Mouse (Mus musculus) kidney, embryonic 15.5 days (tissue): ENCODE measurements around the gene B230307C23Rik. TPM values are rescaled to one million over a fixed set of nuclear protein-coding genes. Genes with fewer than 3 reads are reported as not detected.
"Not testable (repeated sequence)": the region's sequence is repeated elsewhere in the genome, so short reads cannot be mapped to it uniquely, and the experiment has no call there.

Source experiments
- ATAC-seq: fragments of 200-750 bp; cut with Nextera tagmentation; replicated peaks from 2 replicates; pipeline ENCODE4 v1.8.0; 2017; ENCODE audit warnings: moderate TSS enrichment; ENCODE audit not compliant: low FRiP score
- H3K27ac ChIP-seq: fragments of 300-500 bp; sonication (generic); 2 replicates; pipeline ENCODE4 v1.5.1; 2015; ENCODE audit warnings: mild to moderate bottlenecking, inconsistent platforms
- H3K27me3 ChIP-seq: fragments of 300-500 bp; sonication (generic); 2 replicates; pipeline ENCODE4 v1.6.1; 2015; ENCODE audit warnings: inconsistent platforms
- H3K36me3 ChIP-seq: fragments of 300-500 bp; sonication (generic); 2 replicates; pipeline ENCODE4 v1.6.1; 2015; ENCODE audit warnings: inconsistent platforms
- H3K4me1 ChIP-seq: fragments of 300-500 bp; sonication (generic); 2 replicates; pipeline ENCODE4 v1.6.1; 2015; ENCODE audit warnings: inconsistent platforms
- H3K4me2 ChIP-seq: fragments of 300-500 bp; sonication (generic); 2 replicates; pipeline ENCODE4 v1.6.1; 2015; ENCODE audit warnings: moderate library complexity, mild to moderate bottlenecking, inconsistent platforms
- H3K4me3 ChIP-seq: fragments of 300-500 bp; sonication (generic); replicated peaks from 2 replicates; pipeline ENCODE4 v1.5.1; 2015; ENCODE audit warnings: mild to moderate bottlenecking, inconsistent platforms
- H3K9ac ChIP-seq: fragments of 300-500 bp; sonication (generic); 2 replicates; pipeline ENCODE4 v1.6.1; 2015; ENCODE audit warnings: mild to moderate bottlenecking, inconsistent platforms
- H3K9me3 ChIP-seq: fragments of 300-500 bp; sonication (generic); replicated peaks from 2 replicates; pipeline ENCODE4 v1.6.1; 2016; ENCODE audit warnings: inconsistent platforms
- WGBS: fragments of 180-500 bp; shearing (Covaris S2); methylation state at CpG from one replicate; pipeline ENCODE4 v1.1.7; 2015; ENCODE audit warnings: mixed read lengths; 5-methylcytosine and 5-hydroxymethylcytosine counted together
- polyA plus RNA-seq: library from polyadenylated mRNA; unstranded; fragments of >200 nt; fragmentation: Nextera tagmentation; extraction: Ambion mirVana; gene quantifications from 2 replicates; pipeline ENCODE4 v1.2.1, GENCODE M21; 2015

B230307C23Rik gene
- polyA plus RNA-seq, 1 experiment from 2014 or later = 23.5 TPM

- H3K27me3 ChIP-seq = no peaks in the 10 kb centered on the region
- peak; percentile 99 for ATAC-seq
Observed at GRCm38 (mm10) chr16:97962151-97962948, 34.8 kb upstream of the B230307C23Rik start, which contains the start of the genes C2cd2 and Zbtb21. Gene C2cd2 (minus strand): TSS chr16:97962598. Gene Zbtb21 (minus strand): TSS chr16:97962622.

GRCm38 (mm10) chr16:97963956-97964540 lies 33.1 kb upstream of the B230307C23Rik start:
- 81% methylated on average over 3 of the region's 3 CpGs for WGBS

More at GRCm38 (mm10) chr16:97962151-97962948, 34.8 kb upstream of the B230307C23Rik start, which contains the start of the genes C2cd2 and Zbtb21:
- Histone ChIP-seq H3K9me3 (no peaks in the 10 kb centered on the region), H3K4me2 (peak within 1 kb of the TSS; percentile 78), H3K27ac (peak within 1 kb of the TSS; percentile 99), H3K4me3 (peak within 1 kb of the TSS; percentile 91), H3K9ac (peak within 1 kb of the TSS; percentile 93), H3K4me1 (peaks cover 12% of the 10 kb centered on the region), H3K36me3 (peaks cover 8% of the 10 kb centered on the region; the same call in 1 of the 2 replicates)
- WGBS = under 1% methylated on average over 78 of the region's 78 CpGs

GRCm38 (mm10) chr16:97977277-97977676 lies 19.8 kb upstream of the B230307C23Rik start:
- H3K9me3 ChIP-seq = no peaks in the 10 kb centered on the region
- no peaks in the 10 kb centered on the region for H3K36me3 ChIP-seq
- no peak for ATAC-seq
- no peaks in the 10 kb centered on the region for H3K4me1 ChIP-seq
- 84% methylated on average over 1 of the region's 1 CpGs for WGBS
- H3K27me3 ChIP-seq = no peaks in the 10 kb centered on the region
- H3K4me2 ChIP-seq = no peak overlapping the region
- H3K9ac ChIP-seq = no peak overlapping the region
- H3K4me3 ChIP-seq = no peak overlapping the region
- H3K27ac ChIP-seq = no peak overlapping the region

More at GRCm38 (mm10) chr16:97963956-97964540, 33.1 kb upstream of the B230307C23Rik start:
- no peak overlapping the region for H3K4me3 ChIP-seq
- no peak overlapping the region for H3K4me2 ChIP-seq
- H3K36me3 ChIP-seq = peaks cover 8% of the 10 kb centered on the region; the same call in 1 of the 2 replicates
- peaks cover 8% of the 10 kb centered on the region for H3K4me1 ChIP-seq
- no peaks in the 10 kb centered on the region for H3K27me3 ChIP-seq
- no peak overlapping the region for H3K9ac ChIP-seq
- no peaks in the 10 kb centered on the region for H3K9me3 ChIP-seq
- no peak overlapping the region for H3K27ac ChIP-seq
- no peak for ATAC-seq

- no peaks in the 10 kb centered on the region for H3K36me3 ChIP-seq
- ATAC-seq = no peak
- H3K9ac ChIP-seq = no peak overlapping the region
- no peaks in the 10 kb centered on the region for H3K9me3 ChIP-seq
- H3K27ac ChIP-seq = no peak overlapping the region
- 93% methylated on average over 3 of the region's 3 CpGs for WGBS
- H3K4me2 ChIP-seq = no peak overlapping the region
- no peaks in the 10 kb centered on the region for H3K27me3 ChIP-seq
- no peaks in the 10 kb centered on the region for H3K4me1 ChIP-seq
- no peak overlapping the region for H3K4me3 ChIP-seq
Observed at GRCm38 (mm10) chr16:97977722-97978121, 19.4 kb upstream of the B230307C23Rik start.

- no peaks in the 10 kb centered on the region for H3K4me1 ChIP-seq
- no peak overlapping the region for H3K9ac ChIP-seq
- H3K27ac ChIP-seq = no peak overlapping the region
- 91% methylated on average over 1 of the region's 1 CpGs for WGBS
- H3K27me3 ChIP-seq = no peaks in the 10 kb centered on the region
- no peaks in the 10 kb centered on the region for H3K9me3 ChIP-seq
- H3K4me2 ChIP-seq = no peak overlapping the region
- H3K36me3 ChIP-seq = no peaks in the 10 kb centered on the region
- H3K4me3 ChIP-seq = no peak overlapping the region
- no peak for ATAC-seq
Observed at GRCm38 (mm10) chr16:97981362-97981761, 15.8 kb upstream of the B230307C23Rik start.

- WGBS = 45% methylated on average over 5 of the region's 5 CpGs
- no peaks in the 10 kb centered on the region for H3K27me3 ChIP-seq
- no peak overlapping the region for H3K4me2 ChIP-seq
- ATAC-seq = no peak
- H3K27ac ChIP-seq = no peak overlapping the region
- no peak overlapping the region for H3K4me3 ChIP-seq
- no peak overlapping the region for H3K9ac ChIP-seq
- H3K9me3 ChIP-seq = no peaks in the 10 kb centered on the region
- H3K4me1 ChIP-seq = no peaks in the 10 kb centered on the region
- no peaks in the 10 kb centered on the region for H3K36me3 ChIP-seq
Observed at GRCm38 (mm10) chr16:97984589-97984988, 12.5 kb upstream of the B230307C23Rik start.

GRCm38 (mm10) chr16:97991517-97991916 lies 5.6 kb upstream of the B230307C23Rik start:
- WGBS = 75% methylated on average over 2 of the region's 2 CpGs

GRCm38 (mm10) chr16:97992477-97992876 lies 4.6 kb upstream of the B230307C23Rik start:
- H3K36me3 ChIP-seq, H3K27me3 ChIP-seq, H3K9ac ChIP-seq, H3K4me2 ChIP-seq, H3K27ac ChIP-seq, H3K4me1 ChIP-seq, ATAC-seq, H3K4me3 ChIP-seq, H3K9me3 ChIP-seq: not testable (repeated sequence)
- WGBS = 84% methylated on average over 3 of the region's 3 CpGs

More at GRCm38 (mm10) chr16:97991517-97991916, 5.6 kb upstream of the B230307C23Rik start:
- H3K9me3 ChIP-seq = no peaks in the 10 kb centered on the region
- H3K4me1 ChIP-seq = peaks cover 7% of the 10 kb centered on the region
- H3K4me3 ChIP-seq = no peak overlapping the region
- ATAC-seq = no peak
- no peak overlapping the region for H3K27ac ChIP-seq
- H3K4me2 ChIP-seq = no peak overlapping the region
- no peaks in the 10 kb centered on the region for H3K36me3 ChIP-seq
- no peaks in the 10 kb centered on the region for H3K27me3 ChIP-seq
- H3K9ac ChIP-seq = no peak overlapping the region

- Histone ChIP-seq H3K4me1 (peaks cover 16% of the 10 kb centered on the region), H3K9me3 (peaks cover 9% of the 10 kb centered on the region), H3K9ac (peak overlapping the region; percentile 50), H3K4me2 (peak overlapping the region; percentile 71), H3K27me3 (no peaks in the 10 kb centered on the region), H3K27ac (peak overlapping the region; percentile 95), H3K36me3 (peaks cover 10% of the 10 kb centered on the region; the same call in 1 of the 2 replicates), H3K4me3 (peak overlapping the region; percentile 60)
- WGBS = 24% methylated on average over 1 of the region's 1 CpGs
- no peak for ATAC-seq
Observed at GRCm38 (mm10) chr16:97995849-97996615, 1.1 kb upstream of the B230307C23Rik start.

- Histone ChIP-seq H3K4me3 (peak overlapping the region; percentile 60), H3K27ac (peak overlapping the region; percentile 95), H3K4me1 (peaks cover 16% of the 10 kb centered on the region), H3K9ac (peak overlapping the region; percentile 50), H3K9me3 (peaks cover 15% of the 10 kb centered on the region), H3K36me3 (peaks cover 15% of the 10 kb centered on the region; the same call in 1 of the 2 replicates), H3K4me2 (peak overlapping the region; percentile 71)
- ATAC-seq = peak; percentile 72; the same call in 1 of the 2 replicates
- not testable (repeated sequence) for H3K27me3 ChIP-seq
- under 1% methylated on average over 8 of the region's 8 CpGs for WGBS
Observed at GRCm38 (mm10) chr16:97997383-97997731, 242 bp downstream of the B230307C23Rik start.

GRCm38 (mm10) chr16:98022081-98022480 lies 25.0 kb downstream of the B230307C23Rik start:
- H3K36me3 ChIP-seq = peaks cover 45% of the 10 kb centered on the region

More at GRCm38 (mm10) chr16:98022081-98022480, 25.0 kb downstream of the B230307C23Rik start:
- Histone ChIP-seq H3K9ac (no peak overlapping the region), H3K27ac (no peak overlapping the region), H3K27me3 (no peaks in the 10 kb centered on the region), H3K4me1 (no peaks in the 10 kb centered on the region), H3K4me2 (no peak overlapping the region), H3K4me3 (no peak overlapping the region), H3K9me3 (peaks cover 22% of the 10 kb centered on the region)
- WGBS = 93% methylated on average over 3 of the region's 3 CpGs
- no peak for ATAC-seq
